Mouse (Mus musculus) CD4-positive, CD25-positive, alpha-beta regulatory T cell (primary cell): ENCODE results near the gene Slc26a10. TPM values are rescaled to one million over a fixed set of nuclear protein-coding genes. Genes with fewer than 3 reads are reported as not detected.

ENCODE experiments used
- polyA plus RNA-seq: library from polyadenylated mRNA; unstranded; fragments of 100-300 nt; shearing (Covaris generic); gene quantifications from one replicate; pipeline ENCODE4 v1.2.1, GENCODE M21; 2017

The Slc26a10 gene
- 5.8 TPM for polyA plus RNA-seq

DNA sequence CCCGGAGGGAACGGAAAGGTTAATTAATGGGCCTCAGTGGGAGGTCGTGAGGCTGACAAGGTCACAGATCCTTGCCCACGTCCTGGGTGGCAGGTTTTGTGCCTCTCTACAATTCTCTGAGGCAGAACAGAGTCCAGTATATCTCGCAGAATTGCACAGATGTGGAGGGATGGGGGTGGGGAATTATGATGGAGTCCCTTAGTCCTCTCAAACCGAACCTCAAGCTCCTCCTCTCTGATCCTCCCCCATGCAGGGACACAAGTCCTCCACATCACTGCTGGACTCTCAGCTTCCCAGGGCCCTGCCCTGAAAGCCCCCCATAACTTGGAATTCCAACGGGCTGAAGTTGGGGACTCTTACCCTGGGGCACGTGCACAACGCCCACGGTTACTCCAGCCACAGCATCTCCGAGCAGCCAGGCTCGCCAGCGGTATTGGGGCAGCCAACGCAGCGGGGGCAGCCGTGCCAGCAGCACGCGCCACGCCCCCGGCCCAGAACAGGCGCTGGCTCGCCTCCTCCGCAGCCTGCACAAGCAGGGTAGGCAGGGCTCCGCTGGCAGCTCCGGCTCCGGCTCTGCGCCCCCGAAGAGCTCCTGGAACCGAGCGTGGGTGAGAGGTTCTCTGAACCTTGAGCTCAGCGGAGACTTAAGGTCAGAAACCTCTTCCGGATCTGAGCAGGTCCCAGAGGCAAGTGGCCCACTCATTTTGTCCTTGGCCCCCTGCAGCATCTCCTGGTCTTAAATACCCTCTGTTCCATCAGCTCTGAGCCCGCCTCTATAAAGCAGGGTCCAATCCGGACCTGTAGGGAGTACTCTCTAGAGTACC is at the start of gene Slc26a10:
TSS of gene Slc26a10 (minus strand) at position 775 of the 824 bp plus-strand sequence.

GRCm38 (mm10) chr10:127211414-127211854 is 31.0 kb upstream of the Slc26a10 start, which contains the start of gene Pip4k2c:
Gene Pip4k2c, minus strand, starts transcription at chr10:127211585.

GRCm38 (mm10) chr10:127195328-127196129 is 15.1 kb upstream of the Slc26a10 start, which contains the start of gene Dtx3:
Gene Dtx3, minus strand, starts transcription at chr10:127195728.

DNA sequence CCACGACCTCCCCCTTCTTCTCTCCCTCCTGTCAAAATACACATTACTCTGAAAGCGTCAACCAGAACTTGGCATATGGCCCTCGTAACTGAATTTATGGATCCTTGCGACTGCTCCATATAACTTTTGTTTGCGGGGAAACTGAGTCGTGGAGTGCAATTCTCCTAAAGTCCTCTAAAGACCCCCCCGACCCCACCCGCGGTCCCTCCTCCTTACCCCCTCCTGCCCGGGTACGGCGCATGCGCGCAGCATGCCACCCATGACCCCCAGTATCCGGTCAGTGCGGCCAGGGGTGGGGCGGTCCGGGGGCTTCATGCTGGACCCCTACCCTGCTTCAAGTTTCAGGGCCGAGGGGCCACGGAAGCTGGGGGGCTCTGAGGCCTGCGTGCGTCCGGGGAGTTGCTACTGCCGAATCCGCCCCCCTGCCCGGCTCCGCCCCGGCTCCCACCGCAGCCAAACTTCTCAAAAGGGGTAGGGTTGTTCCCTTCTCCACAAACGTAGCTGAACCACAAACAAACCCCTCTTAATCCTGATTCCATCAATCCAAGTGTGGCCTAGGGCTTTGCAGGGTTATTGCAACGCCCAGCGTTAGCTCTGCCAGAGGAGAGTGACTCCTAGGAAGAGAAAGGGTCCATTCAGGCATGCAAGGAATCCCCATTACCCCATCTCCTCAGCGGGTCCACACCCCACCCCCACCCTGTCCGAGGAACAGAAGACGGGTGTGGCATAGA is 9.4 kb upstream of the Slc26a10 start, which contains the start of gene Arhgef25:
TSS of gene Arhgef25 (minus strand) at position 433 of the 731 bp plus-strand sequence.

DNA sequence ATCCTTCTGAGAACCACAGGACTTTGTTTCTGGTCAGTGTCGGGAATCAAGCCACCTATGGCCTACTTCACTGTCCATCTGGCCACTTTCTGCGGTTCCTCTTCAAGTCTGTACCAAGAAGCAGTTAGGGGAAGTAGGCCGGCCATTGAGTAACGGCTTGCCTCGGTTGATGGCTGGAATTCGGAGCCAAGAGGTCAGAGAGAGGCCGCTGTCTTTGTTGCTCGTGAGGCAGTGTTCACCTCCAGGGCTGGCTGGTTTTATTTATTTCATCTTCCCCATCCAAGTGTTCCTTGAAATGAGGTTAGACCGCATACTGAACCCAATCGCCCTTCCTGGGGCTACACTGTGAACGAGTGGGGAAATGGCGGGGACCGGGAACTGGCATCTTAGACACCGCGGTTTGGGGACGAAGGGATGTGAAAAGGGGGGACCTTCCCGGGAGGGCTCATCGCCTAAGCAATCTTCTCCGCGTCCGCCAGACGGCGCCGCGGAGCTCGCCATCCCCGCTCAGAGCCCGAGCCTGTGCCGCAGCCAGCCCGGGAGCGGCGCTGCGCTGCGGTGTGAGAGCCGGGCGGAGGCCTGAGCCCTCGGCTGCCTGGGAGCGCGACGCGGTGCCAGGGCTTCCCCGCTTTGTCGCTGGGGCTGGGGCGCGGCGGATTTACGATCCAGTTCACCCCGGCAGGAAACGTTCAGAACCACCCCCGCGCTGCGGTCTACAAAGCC is 15.7 kb downstream of the Slc26a10 start, which contains the start of gene B4galnt1:
TSS of gene B4galnt1 (plus strand) at position 595 of the 723 bp plus-strand sequence.

Other genes starting within 250 kb of the Slc26a10 start
- 37.2 TPM for gene Ctdsp2, start 201.9 kb downstream of the Slc26a10 start, polyA plus RNA-seq
- 0.07 TPM for gene Avil, start 179.9 kb downstream of the Slc26a10 start, polyA plus RNA-seq
- 51.6 TPM for gene Tsfm, start 149.8 kb downstream of the Slc26a10 start, polyA plus RNA-seq
- gene Mettl1, start 139.2 kb downstream of the Slc26a10 start, polyA plus RNA-seq, result 26.7 TPM
- gene Eef1akmt3, start 139.1 kb downstream of the Slc26a10 start, polyA plus RNA-seq, result 0.14 TPM
- not detected for gene Cyp27b1, start 132.4 kb downstream of the Slc26a10 start, polyA plus RNA-seq
- gene March9, start 120.5 kb downstream of the Slc26a10 start, polyA plus RNA-seq, result 1.3 TPM
- gene Cdk4, start 117.1 kb downstream of the Slc26a10 start, polyA plus RNA-seq, result 334 TPM
- gene Tspan31, start 110.4 kb downstream of the Slc26a10 start, polyA plus RNA-seq, result 64.1 TPM
- gene Agap2, start 105.4 kb downstream of the Slc26a10 start, polyA plus RNA-seq, result 30.6 TPM
- 171 TPM for gene Os9, start 59.5 kb downstream of the Slc26a10 start, polyA plus RNA-seq
- 728 TPM for gene B4galnt1, start 15.4 kb downstream of the Slc26a10 start, polyA plus RNA-seq
- 0.43 TPM for gene Arhgef25, start 9.4 kb upstream of the Slc26a10 start, polyA plus RNA-seq
- gene Dtx3, start 15.1 kb upstream of the Slc26a10 start, polyA plus RNA-seq, result 112 TPM
- 37.4 TPM for gene Pip4k2c, start 30.9 kb upstream of the Slc26a10 start, polyA plus RNA-seq
- 0.74 TPM for gene Kif5a, start 82.7 kb upstream of the Slc26a10 start, polyA plus RNA-seq
- gene Dctn2, start 85.7 kb upstream of the Slc26a10 start, polyA plus RNA-seq, result 117 TPM
- gene Mbd6, start 108.4 kb upstream of the Slc26a10 start, polyA plus RNA-seq, result 13.4 TPM
- gene Mars, start 131.1 kb upstream of the Slc26a10 start, polyA plus RNA-seq, result 74.3 TPM
- 395 TPM for gene Arhgap9, start 141.3 kb upstream of the Slc26a10 start, polyA plus RNA-seq
- 0.54 TPM for gene Gli1, start 161.3 kb upstream of the Slc26a10 start, polyA plus RNA-seq
- 0.07 TPM for gene Inhbe, start 173.8 kb upstream of the Slc26a10 start, polyA plus RNA-seq
- gene Inhbc, start 189.8 kb upstream of the Slc26a10 start, polyA plus RNA-seq, result not detected
- 39.5 TPM for gene R3hdm2, start 199.7 kb upstream of the Slc26a10 start, polyA plus RNA-seq